Mouse (Mus musculus) gastrocnemius, postnatal 25 days (tissue): ENCODE results near the gene Frat2. TPM values are rescaled to one million over a fixed set of nuclear protein-coding genes. Genes with fewer than 3 reads are reported as not detected.

Experiments
- DNase-seq: peaks from one replicate; pipeline ENCODE4 v3.0.0; 2022
- total RNA-seq, 2 experiments: library from RNA; stranded (reverse); gene quantifications; 1 replicate in 1 of 2; 2 replicates in 1 of 2; pipeline ENCODE4 v1.2.3; 2021

Gene Frat2
- total RNA-seq, 2 experiments from 2014 or later, result 19.7 to 22.4 TPM

DNA sequence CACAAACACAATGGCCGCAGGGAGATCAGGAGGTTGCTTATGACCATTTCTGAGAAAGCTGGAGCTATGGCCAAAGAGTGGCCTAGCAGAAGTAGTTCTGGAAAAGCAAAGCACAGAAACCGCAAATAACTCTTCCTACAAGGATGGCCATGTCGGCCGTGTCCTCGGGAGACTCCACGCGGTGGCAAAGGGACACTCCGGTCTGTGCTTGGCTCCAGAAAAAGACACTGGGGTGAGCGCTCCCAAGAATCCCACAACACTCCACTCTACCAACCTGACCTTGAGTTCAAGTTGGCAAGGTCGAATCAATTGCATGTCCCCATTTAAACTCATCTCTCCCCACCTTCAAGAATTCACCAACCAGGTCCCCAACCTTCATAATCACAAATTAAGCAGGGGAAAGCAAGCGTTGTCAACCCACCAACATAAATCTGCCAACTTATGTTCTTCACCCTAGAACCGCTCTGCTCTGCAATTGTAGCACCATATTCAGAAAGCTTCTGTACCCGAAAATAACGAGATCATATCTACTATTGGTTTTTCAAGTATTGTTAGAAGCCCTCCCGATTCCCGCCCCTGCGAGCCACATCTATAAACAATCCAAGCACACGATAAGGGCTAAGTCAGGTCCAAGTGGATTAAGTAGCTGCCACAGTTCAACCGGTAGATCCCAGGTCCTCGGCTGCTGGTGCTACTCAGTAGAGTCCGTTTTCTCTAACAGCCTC, 1.4 kb downstream of the Frat2 start:
- DNase-seq, result peak; percentile 50

DNA sequence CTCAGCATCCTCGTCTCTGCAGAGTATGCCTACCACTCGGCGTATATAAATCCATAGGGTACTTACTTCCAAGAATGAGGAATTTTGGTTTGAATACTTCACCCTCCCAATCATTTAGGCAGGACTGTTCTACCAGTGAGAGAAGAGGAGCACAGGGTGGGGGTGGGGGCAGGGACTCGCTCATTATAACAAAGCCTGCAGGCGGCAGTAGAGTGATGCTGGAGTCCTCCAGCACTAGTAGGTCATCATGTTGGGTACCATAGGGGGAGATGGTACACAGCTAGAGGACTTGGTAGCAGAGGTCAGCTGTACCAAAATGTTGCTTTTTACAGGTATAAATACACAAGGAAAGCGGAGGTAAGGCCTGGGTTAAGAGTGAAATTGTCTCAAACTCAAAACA, 3.6 kb downstream of the Frat2 start:
- DNase-seq, result no peak

- DNase-seq, result no peak
These were observed 5.2 kb downstream of the Frat2 start for GRCm38 (mm10) chr19:41842706-41843105.

DNA sequence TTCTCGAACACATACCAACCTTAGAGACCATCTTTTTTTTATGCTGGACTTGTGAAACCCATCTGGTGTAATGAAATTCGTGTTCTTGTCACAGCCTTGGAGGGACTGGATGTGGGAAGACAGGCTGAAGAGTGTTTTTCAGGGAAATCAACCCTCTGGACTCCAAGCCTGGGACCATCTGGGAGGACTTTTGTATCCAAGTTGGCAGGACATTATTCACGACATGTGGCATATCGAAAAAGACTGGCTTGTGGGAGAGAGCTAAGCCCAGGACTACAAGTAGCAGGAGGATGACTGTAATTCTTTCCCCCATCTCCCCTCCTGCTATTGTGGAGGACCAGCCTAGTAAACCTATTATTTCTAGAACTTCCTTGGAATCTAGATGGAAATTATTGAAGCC, 5.7 kb downstream of the Frat2 start:
- DNase-seq, result no peak

DNA sequence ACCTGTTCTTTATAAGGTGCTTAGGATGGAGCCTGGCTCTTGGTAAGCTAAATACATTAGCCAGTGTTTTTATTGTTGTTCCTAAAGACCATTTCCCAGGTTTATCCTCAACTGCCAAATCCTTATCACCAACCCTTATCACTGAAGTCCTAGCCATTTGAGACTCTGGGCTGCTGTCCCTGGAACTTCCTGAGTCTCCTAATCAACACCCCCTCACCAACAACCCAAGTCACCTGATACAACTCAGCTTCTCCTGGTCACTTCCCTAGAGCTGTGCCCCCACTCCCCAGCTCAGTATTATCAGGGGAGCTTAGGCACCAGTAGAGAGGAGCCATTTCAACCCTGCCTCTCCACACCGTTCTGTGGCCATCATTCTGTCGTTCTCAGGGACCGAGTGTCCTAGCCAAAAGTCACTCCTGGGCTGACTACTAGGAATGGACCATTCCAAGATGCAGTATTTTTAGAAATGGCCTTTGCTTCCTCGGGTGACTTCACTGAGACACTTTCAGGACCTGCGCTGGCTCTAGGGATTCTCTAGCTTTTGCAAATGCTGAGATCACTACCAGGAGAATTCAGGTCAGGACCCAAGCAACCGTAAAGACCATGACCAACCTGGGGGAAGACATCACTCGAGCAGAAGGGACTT, 6.7 kb downstream of the Frat2 start:
- peak; percentile 48 for DNase-seq

DNA sequence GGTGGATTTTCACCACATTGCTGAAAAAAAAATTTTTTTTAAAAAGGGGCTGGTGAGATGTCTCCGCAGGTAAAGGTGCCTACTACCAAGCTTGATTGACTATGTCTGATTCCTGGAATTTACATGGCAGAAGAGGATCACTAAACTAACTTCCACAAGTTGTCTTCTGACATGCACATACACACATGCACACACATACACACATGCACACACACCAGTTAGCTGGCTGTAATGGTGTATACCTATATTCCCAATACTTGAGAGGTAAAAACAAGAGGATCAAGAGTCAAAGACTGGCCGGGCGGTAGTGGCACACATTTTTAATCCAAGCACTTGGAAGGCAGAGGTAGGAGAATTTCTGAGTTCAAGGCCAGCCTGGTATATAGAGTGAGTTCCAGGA, 8.2 kb downstream of the Frat2 start:
- no peak for DNase-seq

- DNase-seq, result no peak
These were observed 9.1 kb downstream of the Frat2 start for GRCm38 (mm10) chr19:41838808-41839207.

GRCm38 (mm10) chr19:41837917-41838261, 10.0 kb downstream of the Frat2 start:
- no peak for DNase-seq

GRCm38 (mm10) chr19:41837194-41837916, 10.6 kb downstream of the Frat2 start:
- DNase-seq, result no peak

- DNase-seq, result no peak
These were observed 11.2 kb downstream of the Frat2 start for GRCm38 (mm10) chr19:41836719-41837118.

- DNase-seq, result no peak
These were observed 12.1 kb downstream of the Frat2 start for GRCm38 (mm10) chr19:41835816-41836215.

- DNase-seq, result no peak
These were observed 12.5 kb downstream of the Frat2 start for GRCm38 (mm10) chr19:41835407-41835806.

DNA sequence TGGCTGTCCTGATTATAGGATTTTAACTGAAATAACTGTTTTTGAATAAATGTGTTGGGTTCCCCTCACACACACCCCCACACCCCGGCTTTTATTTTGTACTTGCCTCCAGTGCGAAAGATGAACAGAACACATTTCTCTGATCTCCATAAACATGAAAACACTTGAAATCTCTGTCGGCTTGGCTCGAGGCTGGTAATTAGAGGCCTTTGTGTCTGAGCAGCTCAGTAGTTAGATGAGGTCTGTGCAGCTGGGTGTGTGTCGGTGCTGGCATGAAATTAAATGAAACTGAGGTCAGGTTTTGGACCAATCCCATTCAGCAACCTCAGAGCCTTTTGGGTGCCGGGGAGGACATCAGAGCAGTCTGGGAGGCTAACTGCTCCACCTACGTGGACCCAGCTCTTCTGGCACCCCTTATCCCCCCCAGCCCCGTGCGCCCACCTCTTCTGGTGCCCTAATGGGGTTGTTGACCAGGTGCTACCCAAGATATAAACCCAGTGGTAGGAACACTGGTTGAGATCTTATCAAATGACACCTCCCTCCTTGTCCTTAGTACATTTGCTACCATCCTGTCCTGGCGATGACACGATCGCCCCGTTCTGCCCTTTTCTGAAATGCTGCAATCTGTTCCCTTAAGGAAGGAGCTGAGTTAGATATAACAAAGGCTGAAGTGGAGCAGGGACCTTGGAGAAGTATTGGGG, 15.3 kb downstream of the Frat2 start:
- DNase-seq, result no peak

- DNase-seq, result no peak
These were observed 16.1 kb downstream of the Frat2 start for GRCm38 (mm10) chr19:41831718-41832391.

- peak; percentile 38 for DNase-seq
These were observed 16.8 kb downstream of the Frat2 start for GRCm38 (mm10) chr19:41831101-41831570.

GRCm38 (mm10) chr19:41830106-41831031, 17.6 kb downstream of the Frat2 start:
- DNase-seq, result peak; percentile 76

- peak; percentile 84 for DNase-seq
These were observed 18.4 kb downstream of the Frat2 start, which contains the start of gene Frat1 for GRCm38 (mm10) chr19:41829381-41830105. Gene Frat1 (plus strand): TSS chr19:41829970.

DNA sequence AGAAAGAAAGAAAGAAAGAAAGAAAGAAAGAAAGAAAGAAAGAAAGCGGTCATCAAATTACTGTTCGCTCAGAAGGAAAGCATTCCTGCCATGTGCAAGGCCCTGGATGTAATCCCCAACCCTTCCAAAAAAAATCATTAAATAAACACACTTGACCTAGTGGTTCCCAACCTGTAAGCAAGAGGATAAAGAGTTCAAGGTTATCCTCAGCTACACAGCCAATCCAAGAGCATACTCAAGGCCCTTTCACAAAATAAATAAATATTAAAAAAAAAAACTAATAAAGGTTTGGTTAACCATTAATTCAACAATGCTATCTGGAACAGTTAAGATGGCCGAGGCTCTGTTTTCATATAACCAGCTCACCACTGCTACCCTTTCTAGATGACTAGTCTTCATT, 19.0 kb downstream of the Frat2 start:
- no peak for DNase-seq

GRCm38 (mm10) chr19:41826529-41826928, 21.4 kb downstream of the Frat2 start:
- no peak for DNase-seq

DNA sequence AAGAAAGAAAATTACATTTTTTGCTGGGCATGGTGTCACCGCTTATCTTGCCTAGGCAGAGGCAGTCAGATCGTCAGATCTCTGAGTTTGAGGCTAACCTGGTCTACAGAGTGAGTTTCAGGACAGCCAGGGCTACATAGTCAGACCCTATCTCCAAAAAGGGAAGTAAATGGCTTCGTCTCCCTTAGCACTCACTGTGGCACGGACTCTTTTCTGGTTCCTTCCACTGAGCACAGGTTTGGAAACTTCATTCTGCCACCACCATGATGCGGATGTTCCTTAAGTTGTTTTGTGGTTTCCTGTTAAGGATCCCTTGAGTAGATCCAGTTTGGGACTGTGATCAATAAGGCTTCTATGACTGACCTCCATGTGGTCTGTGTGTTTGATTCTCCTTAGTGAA, 23.0 kb downstream of the Frat2 start:
- no peak for DNase-seq
